Mouse (Mus musculus): Measurements from ENCODE around the gene Srpk3.

GRCm38 (mm10) chrX:73798502-73798901 lies 24.3 kb downstream of the Srpk3 start:
- TF ChIP-seq CTCF (IDR thresholded peaks at IDR 0.05; ENCODE audit: extremely low read depth, insufficient read depth, insufficient read length, insufficient replicate concordance) (peak; percentile 82; the same call in 1 of the 2 replicates), POLR2A (IDR thresholded peaks at IDR 0.05; ENCODE audit: low read depth, low read length) (no peak)
